Mouse (Mus musculus) heart, embryonic 11.5 days (tissue): ENCODE measurements at regions not wholly inside any gene's neighbourhood (a gene's known extent, or its start where the extent isn't known, plus 50 kb on each side); places are given as distances from the start of the nearest gene placed in this dataset.

Source experiments
- ATAC-seq: fragments of 200-750 bp; cut with Nextera tagmentation; replicated peaks from 2 replicates; pipeline ENCODE4 v1.8.0; 2017; ENCODE audit warnings: moderate library complexity; ENCODE audit not compliant: insufficient number of reproducible peaks, low FRiP score, low TSS enrichment
- H3K27ac ChIP-seq: fragments of 300-500 bp; sonication (generic); 2 replicates; pipeline ENCODE4 v1.5.1; 2014; ENCODE audit warnings: mild to moderate bottlenecking, low read depth, low read length
- H3K27me3 ChIP-seq: fragments of 300-500 bp; sonication (generic); 2 replicates; pipeline ENCODE4 v1.6.1; 2014; ENCODE audit warnings: mild to moderate bottlenecking, low read length, mixed read lengths; ENCODE audit not compliant: control insufficient read depth, insufficient read depth
- H3K36me3 ChIP-seq: fragments of 300-500 bp; sonication (generic); 2 replicates; pipeline ENCODE4 v1.6.1; 2014; ENCODE audit warnings: mild to moderate bottlenecking, low read length, moderate library complexity, mixed read lengths; ENCODE audit not compliant: control insufficient read depth, insufficient read depth
- H3K4me1 ChIP-seq: fragments of 300-500 bp; sonication (generic); 2 replicates; pipeline ENCODE4 v1.6.1; 2014; ENCODE audit warnings: low read length; ENCODE audit not compliant: control insufficient read depth, insufficient read depth
- H3K4me2 ChIP-seq: fragments of 300-500 bp; sonication (generic); 2 replicates; pipeline ENCODE4 v1.6.1; 2014; ENCODE audit warnings: mild to moderate bottlenecking, moderate library complexity
- H3K4me3 ChIP-seq: fragments of 300-500 bp; sonication (generic); 2 replicates; pipeline ENCODE4 v1.5.1; 2014; ENCODE audit warnings: low read depth, low read length
- H3K9ac ChIP-seq: fragments of 300-500 bp; sonication (generic); 2 replicates; pipeline ENCODE4 v1.6.1; 2014; ENCODE audit warnings: mild to moderate bottlenecking, low read depth, low read length, moderate library complexity
- H3K9me3 ChIP-seq: fragments of 300-500 bp; sonication (generic); replicated peaks from 2 replicates; pipeline ENCODE4 v1.6.1; 2016; ENCODE audit warnings: low read length; ENCODE audit not compliant: control insufficient read depth
- whole genome bisulfite sequencing: fragments of 180-500 bp; shearing (Covaris S2); extraction: QIAGEN DNeasy Blood & Tissue Kit; methylation state at CpG from one replicate; pipeline ENCODE4 v1.1.7; 2014; ENCODE audit not compliant: insufficient replicate concordance; 5-methylcytosine and 5-hydroxymethylcytosine counted together

GRCm38 (mm10) chr16:23784021-23784897, 106.5 kb downstream of the Sst start:
- Histone ChIP-seq H3K4me3 (no peak overlapping the region), H3K9ac (no peak overlapping the region), H3K27ac (no peak overlapping the region), H3K36me3 (no peaks in the 10 kb centered on the region), H3K4me2 (no peak overlapping the region), H3K9me3 (no peaks in the 10 kb centered on the region), H3K4me1 (no peaks in the 10 kb centered on the region), H3K27me3 (no peaks in the 10 kb centered on the region)
- no peak for ATAC-seq
- 63% methylated on average over 6 of the region's 6 CpGs for WGBS

- H3K4me2 ChIP-seq = no peak overlapping the region
These were observed 110.1 kb downstream of the Sst start for GRCm38 (mm10) chr16:23780440-23781231.

GRCm38 (mm10) chr16:23777894-23778293, 112.9 kb downstream of the Sst start:
- H3K9ac ChIP-seq = no peak overlapping the region
- no peaks in the 10 kb centered on the region for H3K36me3 ChIP-seq
- WGBS = 51% methylated on average over 4 of the region's 4 CpGs
- ATAC-seq = no peak
- H3K27me3 ChIP-seq = no peaks in the 10 kb centered on the region
- H3K4me1 ChIP-seq = no peaks in the 10 kb centered on the region; the same call in 1 of the 2 replicates
- H3K27ac ChIP-seq = no peak overlapping the region
- no peaks in the 10 kb centered on the region for H3K9me3 ChIP-seq
- no peak overlapping the region for H3K4me3 ChIP-seq
- no peak overlapping the region for H3K4me2 ChIP-seq

More at GRCm38 (mm10) chr16:23780440-23781231, 110.1 kb downstream of the Sst start:
- WGBS = 76% methylated on average over 14 of the region's 14 CpGs
- no peaks in the 10 kb centered on the region for H3K9me3 ChIP-seq
- H3K4me1 ChIP-seq = no peaks in the 10 kb centered on the region; the same call in 1 of the 2 replicates
- no peak overlapping the region for H3K4me3 ChIP-seq
- no peak for ATAC-seq
- no peak overlapping the region for H3K9ac ChIP-seq
- H3K36me3 ChIP-seq = no peaks in the 10 kb centered on the region
- H3K27ac ChIP-seq = no peak overlapping the region
- no peaks in the 10 kb centered on the region for H3K27me3 ChIP-seq

- no peak overlapping the region for H3K27ac ChIP-seq
- 53% methylated on average over 2 of the region's 2 CpGs for WGBS
- H3K36me3 ChIP-seq = no peaks in the 10 kb centered on the region
- no peaks in the 10 kb centered on the region for H3K27me3 ChIP-seq
- ATAC-seq = no peak
- no peaks in the 10 kb centered on the region for H3K9me3 ChIP-seq
- no peak overlapping the region for H3K4me2 ChIP-seq
- no peak overlapping the region for H3K4me3 ChIP-seq
- H3K9ac ChIP-seq = no peak overlapping the region
- H3K4me1 ChIP-seq = no peaks in the 10 kb centered on the region; the same call in 1 of the 2 replicates
These were observed 113.7 kb downstream of the Sst start for GRCm38 (mm10) chr16:23777041-23777440.

GRCm38 (mm10) chr16:23776501-23776900, 114.3 kb downstream of the Sst start:
- no peak overlapping the region for H3K27ac ChIP-seq
- no peaks in the 10 kb centered on the region for H3K9me3 ChIP-seq
- no peaks in the 10 kb centered on the region for H3K36me3 ChIP-seq
- ATAC-seq = no peak
- no peak overlapping the region for H3K4me3 ChIP-seq
- no peak overlapping the region for H3K9ac ChIP-seq
- H3K4me1 ChIP-seq = no peaks in the 10 kb centered on the region; the same call in 1 of the 2 replicates
- no peak overlapping the region for H3K4me2 ChIP-seq
- no peaks in the 10 kb centered on the region for H3K27me3 ChIP-seq
- 21% methylated on average over 1 of the region's 1 CpGs for whole genome bisulfite sequencing

GRCm38 (mm10) chr16:23758136-23758812, 132.5 kb downstream of the Sst start:
- H3K4me1 ChIP-seq = no peaks in the 10 kb centered on the region
- ATAC-seq = no peak
- H3K27ac ChIP-seq = no peak overlapping the region
- H3K4me3 ChIP-seq = no peak overlapping the region
- H3K27me3 ChIP-seq = no peaks in the 10 kb centered on the region
- no peaks in the 10 kb centered on the region for H3K9me3 ChIP-seq
- H3K4me2 ChIP-seq = no peak overlapping the region
- 56% methylated on average over 7 of the region's 7 CpGs for WGBS
- no peak overlapping the region for H3K9ac ChIP-seq
- no peaks in the 10 kb centered on the region for H3K36me3 ChIP-seq

GRCm38 (mm10) chr16:23737026-23737425, 153.7 kb downstream of the Sst start:
- no peak overlapping the region for H3K9ac ChIP-seq
- H3K4me3 ChIP-seq = no peak overlapping the region
- no peaks in the 10 kb centered on the region for H3K27me3 ChIP-seq
- H3K4me1 ChIP-seq = no peaks in the 10 kb centered on the region
- H3K36me3 ChIP-seq = no peaks in the 10 kb centered on the region
- H3K9me3 ChIP-seq = no peaks in the 10 kb centered on the region
- H3K4me2 ChIP-seq = no peak overlapping the region
- no peak for ATAC-seq
- 46% methylated on average over 3 of the region's 3 CpGs for WGBS
- H3K27ac ChIP-seq = no peak overlapping the region

- Histone ChIP-seq H3K9me3 (no peaks in the 10 kb centered on the region), H3K4me1 (no peaks in the 10 kb centered on the region), H3K36me3 (no peaks in the 10 kb centered on the region), H3K4me3 (no peak overlapping the region), H3K27me3 (no peaks in the 10 kb centered on the region), H3K4me2 (no peak overlapping the region), H3K27ac (no peak overlapping the region), H3K9ac (no peak overlapping the region)
- 47% methylated on average over 5 of the region's 5 CpGs for WGBS
- no peak for ATAC-seq
These were observed 155.0 kb downstream of the Sst start for GRCm38 (mm10) chr16:23735722-23736121.
